Mouse (Mus musculus) layer of hippocampus, postnatal 36 days (tissue): ENCODE data around the gene Mtor. TPM values are rescaled to one million over a fixed set of nuclear protein-coding genes. Genes with fewer than 3 reads are reported as not detected.

Source experiments
- DNase-seq, 2 experiments: peaks; one replicate each; pipeline ENCODE4 v3.0.0; 2022
- total RNA-seq, 2 experiments: library from RNA; stranded (reverse); gene quantifications; 2 replicates each; pipeline ENCODE4 v1.2.3; 2021

Gene Mtor
- total RNA-seq, 2 experiments from 2014 or later: 80.7 to 85.9 TPM

- DNase-seq: no peak
Observed at GRCm38 (mm10) chr4:148442598-148442997, 5.8 kb upstream of the Mtor start.

GRCm38 (mm10) chr4:148444250-148444967, 4.0 kb upstream of the Mtor start, which contains the start of gene Ubiad1:
Ubiad1 (minus strand) TSS chr4:148444771.
- DNase-seq: peak; percentile 65 to 71

- peak in 1 of 2 experiments; percentile 33 for DNase-seq
Observed at GRCm38 (mm10) chr4:148448853-148449245, 438 bp downstream of the Mtor start.

- no peak for DNase-seq
Observed at GRCm38 (mm10) chr4:148453707-148454106, 5.3 kb downstream of the Mtor start.

- DNase-seq: no peak
Observed at GRCm38 (mm10) chr4:148455477-148456025, 7.1 kb downstream of the Mtor start.

- no peak for DNase-seq
Observed at GRCm38 (mm10) chr4:148460656-148461284, 12.4 kb downstream of the Mtor start.

- no peak for DNase-seq
Observed at GRCm38 (mm10) chr4:148461772-148462171, 13.4 kb downstream of the Mtor start.

GRCm38 (mm10) chr4:148462717-148463116, 14.3 kb downstream of the Mtor start:
- DNase-seq: no peak

- peak in 1 of 2 experiments; percentile 21 for DNase-seq
Observed at GRCm38 (mm10) chr4:148463208-148463960, 15.0 kb downstream of the Mtor start.

GRCm38 (mm10) chr4:148464301-148464700, 15.9 kb downstream of the Mtor start:
- no peak for DNase-seq

GRCm38 (mm10) chr4:148464869-148465268, 16.5 kb downstream of the Mtor start:
- DNase-seq: no peak

GRCm38 (mm10) chr4:148466511-148467079, 18.2 kb downstream of the Mtor start:
- peak; percentile 35 to 50 for DNase-seq

GRCm38 (mm10) chr4:148468396-148468795, 20.0 kb downstream of the Mtor start:
- no peak for DNase-seq

- DNase-seq: no peak
Observed at GRCm38 (mm10) chr4:148469487-148470252, 21.3 kb downstream of the Mtor start.

GRCm38 (mm10) chr4:148471363-148471806, 23.0 kb downstream of the Mtor start:
- no peak for DNase-seq

- no peak for DNase-seq
Observed at GRCm38 (mm10) chr4:148472436-148473174, 24.2 kb downstream of the Mtor start.

- DNase-seq: no peak
Observed at GRCm38 (mm10) chr4:148473496-148473895, 25.1 kb downstream of the Mtor start.

- DNase-seq: no peak
Observed at GRCm38 (mm10) chr4:148480245-148480644, 31.8 kb downstream of the Mtor start.

GRCm38 (mm10) chr4:148481557-148482168, 33.3 kb downstream of the Mtor start:
- DNase-seq: no peak

- DNase-seq: no peak
Observed at GRCm38 (mm10) chr4:148484511-148484910, 36.1 kb downstream of the Mtor start.
